Mouse (Mus musculus) limb, embryonic 14.5 days (tissue): Measurements from ENCODE around the gene Cemip2. TPM values are rescaled to one million over a fixed set of nuclear protein-coding genes. Genes with fewer than 3 reads are reported as not detected.

ENCODE experiments used
- ATAC-seq: fragments of 200-750 bp; cut with Nextera tagmentation; 2 replicates; pipeline ENCODE4 v1.8.0; 2017; ENCODE audit warnings: low read depth, moderate number of reproducible peaks, moderate TSS enrichment; ENCODE audit not compliant: low FRiP score
- DNase-seq: peaks from one replicate; pipeline ENCODE4 v3.0.0-alpha.2; 2015; ENCODE audit warnings: low spot score
- H3K27ac ChIP-seq: fragments of 300-500 bp; sonication (generic); replicated peaks from 2 replicates; pipeline ENCODE4 v1.5.1; 2014; ENCODE audit warnings: low read depth, mild to moderate bottlenecking, low read length, moderate library complexity, mixed read lengths
- H3K27me3 ChIP-seq: fragments of 300-500 bp; sonication (generic); 2 replicates; pipeline ENCODE4 v1.6.1; 2014; ENCODE audit warnings: low read length, mixed read lengths; ENCODE audit not compliant: control insufficient read depth, insufficient read depth
- H3K36me3 ChIP-seq: fragments of 300-500 bp; sonication (generic); 2 replicates; pipeline ENCODE4 v1.6.1; 2014; ENCODE audit warnings: mild to moderate bottlenecking, low read length, moderate library complexity, mixed read lengths; ENCODE audit not compliant: control insufficient read depth, insufficient read depth
- H3K4me1 ChIP-seq: fragments of 300-500 bp; sonication (generic); 2 replicates; pipeline ENCODE4 v1.6.1; 2014; ENCODE audit warnings: antibody characterized with exemption, low read length, mixed read lengths; ENCODE audit not compliant: control insufficient read depth, insufficient read depth
- H3K4me2 ChIP-seq: fragments of 300-500 bp; sonication (generic); replicated peaks from 2 replicates; pipeline ENCODE4 v1.6.1; 2014; ENCODE audit warnings: low read depth, mild to moderate bottlenecking, low read length, moderate library complexity; ENCODE audit not compliant: severe bottlenecking
- H3K4me3 ChIP-seq: fragments of 300-500 bp; sonication (generic); replicated peaks from 2 replicates; pipeline ENCODE4 v1.5.1; 2014; ENCODE audit warnings: low read length
- H3K9ac ChIP-seq: fragments of 300-500 bp; sonication (generic); 2 replicates; pipeline ENCODE4 v1.6.1; 2014; ENCODE audit warnings: mild to moderate bottlenecking, low read depth, low read length, moderate library complexity; ENCODE audit not compliant: severe bottlenecking
- H3K9me3 ChIP-seq: fragments of 300-500 bp; sonication (generic); 2 replicates; pipeline ENCODE4 v1.6.1; 2016; ENCODE audit warnings: low read length; ENCODE audit not compliant: control insufficient read depth
- POLR2A ChIP-seq: fragments of 200-500 bp; IDR thresholded peaks from 2 replicates; pipeline ENCODE4 v1.8.0; 2012; ENCODE audit warnings: inconsistent platforms, mild to moderate bottlenecking, moderate library complexity, borderline replicate concordance; ENCODE audit not compliant: insufficient read depth, insufficient read length; ENCODE audit errors: extremely low read depth
- WGBS: fragments of 180-500 bp; shearing (Covaris S2); extraction: QIAGEN DNeasy Blood & Tissue Kit; methylation state at CpG from one replicate; pipeline ENCODE4 v1.1.7; 2014; 5-methylcytosine and 5-hydroxymethylcytosine counted together
- polyA plus RNA-seq, 2 experiments: library from polyadenylated mRNA; depleted of rRNA in 1 of 2; stranded (reverse) in 1 of 2; unstranded in 1 of 2; fragments of >200 nt; fragmentation: Nextera tagmentation in 1 of 2; extraction: Ambion mirVana in 1 of 2; gene quantifications; 2 replicates each; pipeline versions ENCODE4 v1.2.1 to v1.2.3; 2012 to 2014

The Cemip2 gene
- polyA plus RNA-seq, 2 experiments = 16.1 to 31.1 TPM

GRCm38 (mm10) chr19:21883922-21884321 is 105.8 kb downstream of the Cemip2 start:
- H3K4me1 ChIP-seq = peaks cover 13% of the 10 kb centered on the region; the same call in 1 of the 2 replicates
- TF ChIP-seq POLR2A = no peak
- ATAC-seq (no peak), DNase-seq (no peak)
- no peak overlapping the region for H3K4me3 ChIP-seq
- H3K4me2 ChIP-seq = no peak overlapping the region
- no peak overlapping the region for H3K27ac ChIP-seq
- H3K9me3 ChIP-seq = no peaks in the 10 kb centered on the region
- no peaks in the 10 kb centered on the region for H3K27me3 ChIP-seq
- WGBS = 78% methylated on average over 2 of the region's 2 CpGs
- H3K9ac ChIP-seq = no peak overlapping the region
- H3K36me3 ChIP-seq = no peaks in the 10 kb centered on the region

- Histone ChIP-seq H3K27me3 (no peaks in the 10 kb centered on the region), H3K27ac (no peak overlapping the region), H3K4me1 (peaks cover 13% of the 10 kb centered on the region; the same call in 1 of the 2 replicates), H3K9ac (no peak overlapping the region), H3K4me2 (no peak overlapping the region), H3K9me3 (no peaks in the 10 kb centered on the region), H3K4me3 (no peak overlapping the region), H3K36me3 (no peaks in the 10 kb centered on the region)
- ATAC-seq (no peak), DNase-seq (no peak)
- no peak for TF ChIP-seq POLR2A
- 55% methylated on average over 4 of the region's 4 CpGs for WGBS
Observed at GRCm38 (mm10) chr19:21884385-21884784, 106.2 kb downstream of the Cemip2 start.

DNA sequence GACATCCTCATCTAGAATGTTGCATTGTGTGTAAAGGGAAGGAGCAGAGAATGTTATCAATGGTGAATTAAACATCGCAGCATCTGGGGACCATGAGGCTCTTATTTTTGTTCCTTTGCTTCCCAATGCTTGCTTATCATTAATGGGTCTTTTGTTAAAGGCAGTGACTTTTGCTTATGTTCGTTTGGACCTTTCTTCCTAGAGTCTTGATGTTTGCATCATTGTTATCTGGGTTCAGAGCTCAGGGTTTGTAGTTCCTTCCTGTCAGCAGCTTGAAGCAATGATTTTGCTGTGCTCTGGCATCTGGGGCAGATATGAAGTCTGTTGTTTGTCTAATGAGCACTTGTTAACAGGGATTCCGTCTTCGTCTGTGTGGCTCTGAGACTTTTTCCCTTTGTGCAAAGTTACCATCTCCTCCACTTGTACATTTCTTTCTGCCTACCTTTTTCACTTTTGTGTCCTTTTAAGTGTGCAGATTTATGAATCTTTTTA is 108.1 kb downstream of the Cemip2 start:
- no peaks in the 10 kb centered on the region for H3K27me3 ChIP-seq
- WGBS = 69% methylated on average over 4 of the region's 4 CpGs
- no peaks in the 10 kb centered on the region for H3K9me3 ChIP-seq
- ATAC-seq (no peak), DNase-seq (no peak)
- H3K4me2 ChIP-seq = no peak overlapping the region
- no peak for TF ChIP-seq POLR2A
- H3K4me1 ChIP-seq = peaks cover 13% of the 10 kb centered on the region; the same call in 1 of the 2 replicates
- H3K36me3 ChIP-seq = no peaks in the 10 kb centered on the region
- H3K4me3 ChIP-seq = no peak overlapping the region
- no peak overlapping the region for H3K27ac ChIP-seq
- no peak overlapping the region for H3K9ac ChIP-seq

GRCm38 (mm10) chr19:21890699-21891098 is 112.6 kb downstream of the Cemip2 start:
- H3K9me3 ChIP-seq = no peaks in the 10 kb centered on the region
- H3K36me3 ChIP-seq = no peaks in the 10 kb centered on the region
- 60% methylated on average over 2 of the region's 2 CpGs for WGBS
- H3K4me2 ChIP-seq = no peak overlapping the region
- no peak overlapping the region for H3K9ac ChIP-seq
- no peak overlapping the region for H3K4me3 ChIP-seq
- TF ChIP-seq POLR2A = no peak
- DNase-seq (no peak), ATAC-seq (no peak)
- H3K27ac ChIP-seq = no peak overlapping the region
- H3K27me3 ChIP-seq = no peaks in the 10 kb centered on the region
- H3K4me1 ChIP-seq = no peaks in the 10 kb centered on the region

- no peak overlapping the region for H3K9ac ChIP-seq
- H3K27ac ChIP-seq = no peak overlapping the region
- no peaks in the 10 kb centered on the region for H3K27me3 ChIP-seq
- H3K36me3 ChIP-seq = no peaks in the 10 kb centered on the region
- no peak overlapping the region for H3K4me3 ChIP-seq
- WGBS = 94% methylated on average over 3 of the region's 3 CpGs
- DNase-seq = no peak
- peaks cover 12% of the 10 kb centered on the region; the same call in 1 of the 2 replicates for H3K4me1 ChIP-seq
- no peak for ATAC-seq
- no peak overlapping the region for H3K4me2 ChIP-seq
- no peak for TF ChIP-seq POLR2A
- H3K9me3 ChIP-seq = no peaks in the 10 kb centered on the region
Observed at GRCm38 (mm10) chr19:21894792-21895191, 116.7 kb downstream of the Cemip2 start.

DNA sequence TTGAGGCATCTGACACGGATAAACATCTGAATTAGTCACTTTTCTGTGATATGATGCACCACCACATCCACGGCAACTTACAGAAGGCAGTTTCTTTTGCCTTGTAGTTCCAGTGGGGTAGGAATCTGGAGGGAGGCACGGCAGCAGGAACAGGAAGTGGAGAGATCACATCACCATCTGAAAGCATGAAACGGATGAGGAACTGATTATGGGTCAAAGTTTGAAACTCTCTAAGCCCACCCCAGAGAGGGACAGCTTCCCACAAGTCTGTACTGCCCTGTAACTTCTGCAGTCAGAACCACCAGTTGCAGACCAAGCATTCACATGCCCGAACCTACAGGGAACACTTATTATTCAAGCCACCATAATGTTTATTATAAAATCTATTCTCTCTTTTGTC is 117.4 kb downstream of the Cemip2 start:
- WGBS = 76% methylated on average over 5 of the region's 5 CpGs
- TF ChIP-seq POLR2A = no peak

More for the DNA sequence above, 117.4 kb downstream of the Cemip2 start:
- Histone ChIP-seq H3K9ac (no peak overlapping the region), H3K36me3 (no peaks in the 10 kb centered on the region), H3K4me3 (no peak overlapping the region), H3K27me3 (no peaks in the 10 kb centered on the region), H3K9me3 (no peaks in the 10 kb centered on the region), H3K4me2 (no peak overlapping the region), H3K27ac (no peak overlapping the region), H3K4me1 (peaks cover 12% of the 10 kb centered on the region; the same call in 1 of the 2 replicates)
- ATAC-seq (no peak), DNase-seq (no peak)
